Mouse (Mus musculus): ENCODE data around the gene Sulf2. TPM values are rescaled to one million over a fixed set of nuclear protein-coding genes. Genes with fewer than 3 reads are reported as not detected.
A peak's percentile ranks its signal among the peaks of the same experiment; 100 is the strongest.

Sulf2 gene
- total RNA-seq, 2 experiments from 2014 or later, result 93.2 to 114 TPM

DNA sequence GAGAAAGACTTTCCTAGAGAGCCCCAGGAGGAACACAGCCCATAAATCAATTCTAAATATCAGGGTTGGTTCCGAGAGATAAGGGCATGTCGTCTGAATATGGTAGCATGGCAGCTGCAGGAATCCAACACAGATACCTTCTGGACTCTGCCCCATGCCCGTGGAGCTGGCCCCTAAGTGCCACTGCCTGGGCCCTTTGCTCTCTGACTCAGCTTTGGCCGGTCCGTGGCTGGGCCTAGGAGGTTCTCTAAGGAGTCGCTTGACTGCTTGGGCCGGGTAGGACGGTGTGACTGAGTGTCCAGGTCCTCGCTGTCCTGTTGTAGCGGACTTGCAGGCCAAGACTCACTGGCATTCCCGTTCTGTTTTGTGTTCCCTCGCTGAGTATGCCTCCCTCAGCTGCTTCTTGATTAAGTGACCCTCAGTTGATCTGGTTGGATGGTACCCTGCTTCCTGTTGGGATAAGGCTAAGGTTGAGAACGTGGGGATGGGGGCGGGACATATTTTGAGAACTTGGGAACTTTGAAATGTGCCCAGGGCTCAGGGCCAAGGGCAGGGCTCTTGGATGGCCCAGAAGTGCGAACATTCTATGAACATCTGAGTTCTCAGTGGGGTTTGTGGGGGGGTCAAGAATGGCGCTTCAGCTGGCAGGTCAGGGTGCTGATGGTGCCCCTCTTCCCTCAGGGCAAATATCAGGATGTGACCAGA lies 30.9 kb upstream of the Sulf2 start:
- DNase-seq (ENCODE audit: low spot score in 2 of 2), result no peak
- TF ChIP-seq CTCF (conservative IDR thresholded peaks at IDR 0.05), result no peak
- no peak overlapping the region for H3K27ac ChIP-seq
- no peak overlapping the region for H3K4me3 ChIP-seq

DNA sequence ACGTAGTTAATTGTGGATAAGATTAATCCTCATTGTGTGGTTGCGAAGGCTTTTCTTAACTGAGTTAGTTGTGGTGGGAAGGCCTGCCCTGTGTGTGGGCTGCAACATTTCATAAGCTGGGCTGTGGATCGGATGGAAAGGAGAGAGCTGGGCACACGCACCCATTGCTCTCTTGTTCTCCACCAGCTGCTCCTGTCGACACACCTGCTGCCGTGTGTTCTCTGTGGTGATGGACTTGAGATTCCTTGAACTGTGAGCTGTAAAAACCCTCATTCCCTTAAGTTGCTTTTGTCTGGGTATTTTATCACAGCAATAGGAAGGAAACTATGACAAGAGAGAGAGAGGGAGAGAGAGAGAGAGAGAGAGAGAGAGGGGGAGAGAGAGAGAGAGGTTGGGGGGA lies 30.3 kb upstream of the Sulf2 start:
- TF ChIP-seq CTCF (conservative IDR thresholded peaks at IDR 0.05), result no peak
- Histone ChIP-seq H3K4me3 (no peak overlapping the region), H3K27ac (no peak overlapping the region)
- no peak for DNase-seq (ENCODE audit: low spot score in 2 of 2)

DNA sequence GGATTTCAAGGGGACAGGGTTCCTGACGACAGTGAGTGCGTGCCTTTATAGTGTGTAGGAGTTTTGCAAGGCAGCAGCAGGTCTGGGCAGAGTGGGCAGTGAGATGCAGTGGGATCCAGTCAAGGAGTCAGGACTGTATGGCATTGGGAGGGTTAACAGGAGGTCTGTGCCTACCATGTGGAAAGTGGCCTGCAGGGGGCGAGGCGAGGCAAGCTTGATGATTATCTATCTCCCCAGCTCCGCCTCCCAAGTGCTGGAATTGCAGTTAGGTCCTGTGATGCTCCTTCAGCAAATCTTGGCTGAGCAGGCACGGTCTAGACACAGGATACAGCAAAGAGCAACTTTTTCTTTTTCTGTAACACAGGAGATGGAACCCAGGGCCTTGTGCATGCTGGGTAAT lies 29.0 kb upstream of the Sulf2 start:
- DNase-seq (ENCODE audit: low spot score in 2 of 2), result no peak
- H3K27ac ChIP-seq, result no peak overlapping the region
- H3K4me3 ChIP-seq, result no peak overlapping the region
- no peak; the same call in 1 of the 2 replicates for TF ChIP-seq CTCF (conservative IDR thresholded peaks at IDR 0.05)

DNA sequence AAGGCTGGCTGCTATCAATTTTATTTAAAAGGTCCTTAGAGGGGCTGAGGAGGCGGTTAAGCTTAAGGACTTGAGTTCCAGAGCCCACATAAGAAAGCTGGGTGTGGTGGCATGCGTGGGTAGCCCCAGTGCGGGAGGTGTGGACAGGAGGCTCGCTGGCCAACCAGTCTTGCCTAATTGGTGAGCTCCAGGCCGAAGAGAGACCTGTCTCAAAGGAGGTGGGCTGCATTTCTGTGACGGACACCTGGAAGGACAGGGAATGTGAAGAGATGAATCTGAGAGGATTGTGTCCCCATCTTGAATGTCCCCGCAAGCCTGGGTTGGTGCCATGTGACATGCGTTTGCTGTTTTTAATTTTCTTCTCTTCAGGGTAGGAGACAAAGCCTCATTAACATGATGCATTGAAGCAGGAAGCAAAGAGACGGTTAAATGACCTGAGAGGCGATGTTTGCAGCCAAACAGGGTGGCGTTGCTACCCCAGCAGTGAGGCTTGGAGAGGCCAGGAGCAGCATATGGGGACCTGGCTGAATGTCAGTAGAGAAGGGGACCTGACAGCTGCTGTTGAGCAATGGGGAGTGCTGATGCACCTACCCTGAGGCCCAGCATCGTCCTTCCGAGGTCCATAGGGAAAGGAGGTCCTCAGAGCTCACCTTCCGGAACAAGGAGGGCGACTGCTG lies 26.7 kb upstream of the Sulf2 start:
- H3K27ac ChIP-seq, result no peak overlapping the region
- TF ChIP-seq CTCF (conservative IDR thresholded peaks at IDR 0.05), result no peak
- DNase-seq (ENCODE audit: low spot score in 2 of 2), result no peak
- H3K4me3 ChIP-seq, result no peak overlapping the region

DNA sequence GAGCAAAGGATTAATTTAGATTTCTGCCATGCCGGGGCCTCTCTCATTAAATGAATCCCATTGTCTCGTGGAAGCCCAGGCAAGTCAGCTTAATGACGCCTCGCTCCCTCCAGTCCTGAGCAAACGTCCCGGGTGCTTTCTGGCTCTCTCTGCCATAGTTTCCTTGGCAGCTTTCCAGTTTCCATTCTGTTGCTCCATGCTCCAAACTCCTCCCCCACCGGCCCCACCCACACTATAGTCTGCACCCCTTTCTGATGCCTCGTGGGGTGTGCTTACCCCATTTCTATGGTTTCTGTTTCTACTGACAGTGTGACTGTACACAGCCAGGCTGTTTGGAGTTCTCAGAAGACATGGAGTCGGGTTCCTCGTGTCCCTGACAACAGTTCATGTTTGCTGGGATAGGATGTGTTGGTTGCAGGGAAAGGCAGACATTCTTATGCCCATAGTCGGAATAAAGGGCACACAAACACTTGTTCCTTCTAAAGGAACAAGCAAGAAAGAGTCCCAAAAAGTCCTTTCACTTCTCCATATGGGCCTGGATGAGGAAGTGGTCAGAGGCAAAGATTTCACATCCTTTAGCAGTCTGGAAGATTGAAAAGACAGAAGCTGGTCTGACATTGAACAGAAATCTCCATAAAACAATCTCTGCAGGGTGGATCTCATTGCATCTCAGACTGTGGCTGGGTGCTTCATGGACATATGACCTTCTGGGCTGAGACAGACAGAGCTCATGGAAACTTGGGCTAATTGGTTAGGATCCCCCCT lies 25.5 kb upstream of the Sulf2 start:
- DNase-seq (ENCODE audit: low spot score in 2 of 2), result peak; percentile 36 to 60
- no peak for TF ChIP-seq CTCF (conservative IDR thresholded peaks at IDR 0.05)
- H3K4me3 ChIP-seq, result no peak overlapping the region
- H3K27ac ChIP-seq, result peak overlapping the region; percentile 34; the same call in 1 of the 2 replicates

DNA sequence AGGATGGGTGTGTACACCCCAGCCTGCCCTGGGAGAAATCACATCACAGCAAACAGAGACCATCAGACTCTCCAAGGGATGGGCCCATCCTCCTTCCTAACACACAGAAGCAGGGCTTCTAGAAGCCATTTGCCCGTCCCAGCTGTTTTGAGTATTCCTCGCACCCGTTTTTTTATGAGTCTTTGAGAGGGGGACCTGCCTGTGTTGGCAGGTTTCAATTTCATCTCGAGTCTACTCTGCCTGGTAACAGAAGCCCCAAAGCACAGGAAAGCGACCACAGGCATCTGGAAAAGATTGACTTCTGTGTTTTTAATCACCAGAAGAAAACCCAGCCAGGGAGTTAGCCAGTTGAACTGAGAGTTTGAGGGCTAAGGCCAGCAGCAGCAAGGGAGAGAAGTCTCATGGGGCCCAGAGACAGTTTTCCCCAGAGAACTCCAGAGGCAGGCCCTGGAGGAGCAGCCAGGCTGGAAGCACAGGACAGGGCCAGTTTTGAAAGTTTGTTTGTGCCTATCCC lies 24.7 kb upstream of the Sulf2 start:
- TF ChIP-seq CTCF (conservative IDR thresholded peaks at IDR 0.05), result no peak
- no peak for DNase-seq (ENCODE audit: low spot score in 2 of 2)
- Histone ChIP-seq H3K27ac (peak overlapping the region; percentile 34; the same call in 1 of the 2 replicates), H3K4me3 (no peak overlapping the region)

DNA sequence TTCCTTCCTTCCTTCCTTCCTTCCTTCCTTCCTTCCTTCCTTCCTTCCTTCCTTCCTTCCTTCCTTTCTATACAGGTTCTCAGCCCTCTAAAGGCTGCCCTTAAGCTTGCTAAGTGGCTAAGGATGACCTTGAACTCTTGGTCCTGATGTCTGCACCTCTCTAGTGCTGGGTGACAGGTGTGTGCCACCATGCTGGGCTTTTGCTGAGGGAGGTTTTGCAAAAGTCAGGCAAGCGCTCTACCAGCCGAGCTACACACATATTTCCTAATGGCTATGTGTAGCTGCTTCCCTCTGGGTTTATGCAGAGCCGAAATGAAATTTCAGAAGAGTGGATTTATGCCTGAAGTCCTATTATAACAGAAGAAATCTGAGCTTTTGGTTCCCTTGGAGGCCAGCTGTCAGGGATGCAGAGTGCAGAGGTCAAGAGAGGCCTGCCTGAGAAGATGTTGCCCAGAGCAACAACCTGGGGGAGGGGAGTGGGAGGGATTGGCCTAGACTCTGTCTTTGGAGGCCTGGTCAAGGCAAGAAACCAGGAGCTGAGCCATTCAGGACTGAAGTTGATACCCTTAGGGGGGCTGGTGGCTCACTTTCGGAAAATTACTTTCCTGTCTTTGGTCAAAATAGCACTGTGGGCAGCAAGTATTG lies 24.1 kb upstream of the Sulf2 start:
- DNase-seq (ENCODE audit: low spot score in 2 of 2), result no peak
- no peak for TF ChIP-seq CTCF (conservative IDR thresholded peaks at IDR 0.05)
- Histone ChIP-seq H3K27ac (peak overlapping the region; percentile 34; the same call in 1 of the 2 replicates), H3K4me3 (no peak overlapping the region)

DNA sequence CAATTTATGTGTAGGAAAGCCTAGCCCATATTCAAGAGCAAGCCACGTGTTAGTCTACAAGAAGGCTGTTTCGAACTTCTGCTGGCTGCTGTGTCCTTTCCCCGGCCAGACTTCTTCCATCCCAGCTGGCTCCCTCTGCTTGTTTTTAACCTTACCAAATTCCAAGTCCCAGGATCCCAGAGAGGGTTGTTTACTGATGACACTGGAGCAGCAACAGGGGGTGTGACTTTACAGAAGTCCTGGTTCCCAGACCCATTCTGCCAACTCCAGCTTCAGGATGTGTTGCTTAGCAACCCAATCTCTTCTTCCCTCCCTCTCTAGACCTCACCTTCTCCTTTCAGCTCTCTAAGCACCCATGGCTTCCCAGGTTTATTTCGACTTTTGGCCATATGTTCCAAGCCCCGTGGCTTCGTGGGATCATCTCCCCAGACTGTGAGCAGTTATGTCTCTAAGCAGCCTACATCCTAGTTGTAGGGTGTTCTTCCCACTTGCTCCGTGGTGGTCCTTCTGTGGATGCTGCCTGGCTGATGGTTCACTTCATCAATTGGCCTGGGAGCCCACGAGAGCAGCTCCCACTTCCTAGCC lies 20.2 kb upstream of the Sulf2 start:
- TF ChIP-seq CTCF (conservative IDR thresholded peaks at IDR 0.05), result no peak
- no peak overlapping the region for H3K27ac ChIP-seq
- DNase-seq (ENCODE audit: low spot score in 2 of 2), result no peak
- H3K4me3 ChIP-seq, result no peak overlapping the region

DNA sequence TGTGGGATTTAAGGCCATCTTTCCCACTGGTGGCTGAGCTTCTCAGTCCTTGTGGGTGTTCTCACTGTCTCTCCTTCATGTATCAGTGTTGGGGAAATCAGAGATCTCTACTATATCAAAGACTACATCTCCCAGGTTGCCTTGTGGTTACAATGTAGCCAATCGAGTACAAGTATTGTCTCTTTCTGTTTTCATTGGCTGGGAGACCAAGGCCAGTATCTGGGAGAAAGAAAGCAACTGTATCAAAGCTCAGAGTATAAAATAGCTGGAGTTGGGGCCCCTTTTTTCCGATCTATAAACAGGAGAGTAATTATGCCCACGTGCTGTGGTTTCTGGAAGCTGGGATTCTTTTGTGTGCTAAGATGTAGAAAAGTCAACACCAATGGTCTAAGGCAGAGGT lies 19.7 kb upstream of the Sulf2 start:
- no peak for TF ChIP-seq CTCF (conservative IDR thresholded peaks at IDR 0.05)
- Histone ChIP-seq H3K4me3 (no peak overlapping the region), H3K27ac (no peak overlapping the region)
- peak in 1 of 2 experiments; percentile 31 for DNase-seq (ENCODE audit: low spot score in 2 of 2)

DNA sequence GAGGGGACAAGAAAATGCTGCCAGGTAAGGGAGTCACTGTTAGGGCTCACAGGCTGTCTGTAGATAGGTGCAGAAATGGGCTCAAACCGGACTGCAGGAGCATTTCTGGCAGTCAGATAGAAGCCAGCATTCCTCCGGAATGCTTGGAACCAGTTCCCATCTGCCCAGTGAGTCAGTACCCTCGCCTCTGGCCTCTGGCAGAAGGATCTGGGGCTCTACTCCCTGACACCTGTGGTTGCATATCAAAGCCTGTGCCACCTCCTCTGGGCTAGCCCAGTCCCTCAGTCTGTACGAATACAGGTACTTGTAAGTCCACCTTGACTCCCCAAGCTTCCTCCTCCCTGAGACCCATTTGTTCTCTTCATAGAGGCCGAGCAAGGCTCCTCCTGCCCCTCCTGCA lies 17.7 kb upstream of the Sulf2 start:
- TF ChIP-seq CTCF (conservative IDR thresholded peaks at IDR 0.05), result no peak
- no peak for DNase-seq (ENCODE audit: low spot score in 2 of 2)

DNA sequence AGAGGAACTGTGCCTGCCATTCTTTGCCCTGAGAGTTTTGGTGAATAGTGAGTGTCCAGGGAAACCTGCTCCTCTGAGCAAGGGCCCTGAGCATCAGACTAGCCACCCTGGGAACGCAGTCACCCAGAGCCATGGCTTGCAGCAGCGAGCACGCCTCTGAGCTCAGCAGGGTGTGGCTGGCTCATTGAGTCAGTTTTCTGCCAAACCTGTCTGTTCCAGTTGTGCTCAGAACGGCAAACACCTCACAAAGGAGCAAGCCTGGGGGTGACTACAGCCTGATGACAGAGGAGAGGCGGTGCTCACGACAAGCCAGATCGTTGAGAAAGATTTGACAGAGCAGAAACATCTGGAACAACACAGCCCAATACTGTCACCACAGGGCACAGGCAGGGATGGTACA lies 14.7 kb upstream of the Sulf2 start:
- H3K27ac ChIP-seq, result no peak overlapping the region
- no peak for TF ChIP-seq CTCF (conservative IDR thresholded peaks at IDR 0.05)
- no peak for DNase-seq (ENCODE audit: low spot score in 2 of 2)
- no peak overlapping the region for H3K4me3 ChIP-seq

More for the DNA sequence above, 17.7 kb upstream of the Sulf2 start:
- no peak overlapping the region for H3K4me3 ChIP-seq
- no peak overlapping the region for H3K27ac ChIP-seq

DNA sequence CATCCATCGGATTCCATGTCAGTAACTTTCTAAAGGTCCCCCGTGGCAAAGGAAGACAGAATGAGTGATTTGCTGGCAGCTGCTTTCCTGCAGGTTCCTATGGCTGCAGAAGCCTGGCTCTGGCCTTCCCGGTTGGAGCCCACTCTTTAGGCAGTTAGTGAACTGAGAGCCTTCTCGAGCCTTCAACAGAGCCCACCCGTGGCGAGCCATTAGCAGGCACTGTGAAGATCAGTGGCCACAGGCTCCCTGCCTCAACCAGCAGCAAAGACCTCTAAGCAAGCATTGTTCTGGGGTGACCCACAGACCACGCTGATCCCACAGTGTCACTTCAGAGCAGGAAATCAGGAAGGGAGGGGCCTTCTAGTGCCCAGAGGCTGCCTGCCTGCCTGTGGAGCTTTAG lies 13.4 kb upstream of the Sulf2 start:
- no peak for DNase-seq (ENCODE audit: low spot score in 2 of 2)
- Histone ChIP-seq H3K27ac (no peak overlapping the region), H3K4me3 (no peak overlapping the region)
- TF ChIP-seq CTCF (conservative IDR thresholded peaks at IDR 0.05), result no peak

All from layer of hippocampus, adult 2 months (tissue).